Comparison of ENCODE assay signal across 10 mouse cellular contexts in the genomic region with DNA sequence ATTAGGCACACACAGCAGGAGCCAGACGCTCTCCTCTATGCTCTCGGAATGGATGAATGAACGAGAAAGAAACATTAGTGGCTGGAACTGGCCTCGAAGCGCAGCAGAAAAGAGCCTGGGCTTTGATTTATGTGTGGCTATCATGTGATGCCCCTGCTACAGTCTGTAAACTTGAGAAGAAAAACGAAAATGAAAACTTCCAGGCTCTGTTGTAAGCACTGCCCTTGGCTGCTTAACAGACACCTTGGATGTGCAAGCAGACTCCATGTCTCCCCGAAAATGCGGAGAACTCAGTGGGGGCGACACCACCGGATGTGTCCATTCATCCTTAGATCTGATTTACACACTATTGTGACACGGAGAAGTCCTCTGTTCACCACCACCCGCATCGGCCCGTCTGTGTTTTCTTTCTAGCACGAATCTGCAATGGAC. TPM values are rescaled to one million over a fixed set of nuclear protein-coding genes. Genes with fewer than 3 reads are reported as not detected.
A peak's percentile ranks its signal among the peaks of the same experiment; 100 is the strongest.
DNase-seq lines count a peak whose midpoint lies in the region; ATAC-seq and TF ChIP-seq lines count a peak whose summit lies in the region.
"Had no signal": no experiment of that assay in that cellular context is flagged by ENCODE, and none has a peak within 500 bp of the region (broad histone marks: within the 10 kb centered on the region; RNA-seq: fewer than 3 reads in every experiment).

No protein-coding gene starts in this region.

- no peak overlapping the region for H3K9ac ChIP-seq in lung, embryonic 14.5 days
- no peak overlapping the region for H3K9ac ChIP-seq in forebrain, embryonic 12.5 days
- no peak overlapping the region; the same call in 1 of the 2 replicates for H3K9ac ChIP-seq in kidney, embryonic 15.5 days
- H3K9ac ChIP-seq in neural tube, embryonic 13.5 days: peak overlapping the region; percentile 44
- H3K9ac ChIP-seq: liver, embryonic 13.5 days had no signal

- no peaks in the 10 kb centered on the region for H3K27me3 ChIP-seq in lung, embryonic 14.5 days (ENCODE audit: insufficient read depth, low read length)
- H3K27me3 ChIP-seq in forebrain, embryonic 12.5 days: no peaks in the 10 kb centered on the region
- H3K27me3 ChIP-seq in kidney, embryonic 15.5 days: peaks cover 11% of the 10 kb centered on the region; the same call in 1 of the 2 replicates
- H3K27me3 ChIP-seq in neural tube, embryonic 13.5 days: no peaks in the 10 kb centered on the region
- no peaks in the 10 kb centered on the region for H3K27me3 ChIP-seq in embryonic facial prominence, embryonic 10.5 days (replicated peaks; ENCODE audit: low read depth, poor library complexity, severe bottlenecking)
- H3K27me3 ChIP-seq: liver, embryonic 13.5 days had no signal

- WGBS in lung, embryonic 14.5 days: 35% methylated on average over 15 of the region's 15 CpGs
- WGBS in forebrain, embryonic 12.5 days: 44% methylated on average over 15 of the region's 15 CpGs
- WGBS in kidney, embryonic 15.5 days: 9% methylated on average over 15 of the region's 15 CpGs
- WGBS in neural tube, embryonic 13.5 days: 13% methylated on average over 15 of the region's 15 CpGs
- WGBS in embryonic facial prominence, embryonic 10.5 days: 75% methylated on average over 15 of the region's 15 CpGs

- DNase-seq in lung, embryonic 14.5 days: peak; percentile 36
- no peak for DNase-seq in lung, postnatal 10 days
- DNase-seq in embryonic facial prominence, embryonic 10.5 days (ENCODE audit: low spot score): no peak
- DNase-seq in urinary bladder, postnatal 25 days (ENCODE audit: low spot score): no peak
- no peak for DNase-seq in cerebellum, postnatal 36 days
- DNase-seq: liver, embryonic 13.5 days had no signal

- no peak for TF ChIP-seq CTCF in lung, embryonic 14.5 days (IDR thresholded peaks at IDR 0.05; ENCODE audit: low read depth)

- no peak overlapping the region for H3K27ac ChIP-seq in lung, embryonic 14.5 days (ENCODE audit: low read depth)
- H3K27ac ChIP-seq in forebrain, embryonic 12.5 days: no peak overlapping the region
- peak overlapping the region; percentile 45 for H3K27ac ChIP-seq in kidney, embryonic 15.5 days
- peak overlapping the region; percentile 20; the same call in 1 of the 2 replicates for H3K27ac ChIP-seq in neural tube, embryonic 13.5 days (replicated peaks)
- no peak overlapping the region for H3K27ac ChIP-seq in embryonic facial prominence, embryonic 10.5 days (replicated peaks)
- H3K27ac ChIP-seq: liver, embryonic 13.5 days had no signal

- no peak; the same call in 1 of the 2 replicates for ATAC-seq in lung, embryonic 14.5 days (ENCODE audit: insufficient read depth)
- ATAC-seq in forebrain, embryonic 12.5 days (ENCODE audit: low FRiP score): no peak
- ATAC-seq in kidney, embryonic 15.5 days (replicated peaks; ENCODE audit: low FRiP score): peak; percentile 82
- ATAC-seq in neural tube, embryonic 13.5 days (ENCODE audit: low read depth): 0 out of 2 replicates have a peak, but pooled peaks have one; percentile 23
- ATAC-seq: inflammation-experienced regulatory T-cells, adult 6 months had no signal

- peaks cover 15% of the 10 kb centered on the region for H3K4me1 ChIP-seq in lung, embryonic 14.5 days (ENCODE audit: insufficient read depth)
- H3K4me1 ChIP-seq in forebrain, embryonic 12.5 days: peaks cover 11% of the 10 kb centered on the region
- peaks cover 34% of the 10 kb centered on the region for H3K4me1 ChIP-seq in kidney, embryonic 15.5 days
- H3K4me1 ChIP-seq in neural tube, embryonic 13.5 days (replicated peaks): peaks cover 30% of the 10 kb centered on the region
- peaks cover 17% of the 10 kb centered on the region for H3K4me1 ChIP-seq in embryonic facial prominence, embryonic 10.5 days
- H3K4me1 ChIP-seq: liver, embryonic 13.5 days had no signal

- H3K36me3 ChIP-seq in lung, embryonic 14.5 days (ENCODE audit: insufficient read depth): no peaks in the 10 kb centered on the region
- H3K36me3 ChIP-seq in forebrain, embryonic 12.5 days (replicated peaks): no peaks in the 10 kb centered on the region
- no peaks in the 10 kb centered on the region for H3K36me3 ChIP-seq in kidney, embryonic 15.5 days
- no peaks in the 10 kb centered on the region for H3K36me3 ChIP-seq in neural tube, embryonic 13.5 days
- H3K36me3 ChIP-seq in embryonic facial prominence, embryonic 10.5 days (replicated peaks): no peaks in the 10 kb centered on the region
- H3K36me3 ChIP-seq: liver, embryonic 13.5 days had no signal

- H3K9me3 ChIP-seq in lung, embryonic 14.5 days (ENCODE audit: low read depth, low read length): no peaks in the 10 kb centered on the region
- no peaks in the 10 kb centered on the region for H3K9me3 ChIP-seq in forebrain, embryonic 12.5 days
- H3K9me3 ChIP-seq in kidney, embryonic 15.5 days (replicated peaks): no peaks in the 10 kb centered on the region
- H3K9me3 ChIP-seq in neural tube, embryonic 13.5 days: no peaks in the 10 kb centered on the region
- no peaks in the 10 kb centered on the region for H3K9me3 ChIP-seq in embryonic facial prominence, embryonic 10.5 days
- H3K9me3 ChIP-seq: liver, embryonic 13.5 days had no signal

- H3K4me2 ChIP-seq in lung, embryonic 14.5 days: peak overlapping the region; percentile 29
- peak overlapping the region; percentile 15; the same call in 1 of the 2 replicates for H3K4me2 ChIP-seq in forebrain, embryonic 12.5 days
- H3K4me2 ChIP-seq in kidney, embryonic 15.5 days: peak overlapping the region; percentile 55
- H3K4me2 ChIP-seq in neural tube, embryonic 13.5 days: peak overlapping the region; percentile 50
- H3K4me2 ChIP-seq: liver, embryonic 13.5 days had no signal

- H3K4me3 ChIP-seq in lung, embryonic 14.5 days (ENCODE audit: low read depth, low read length): no peak overlapping the region
- H3K4me3 ChIP-seq in forebrain, embryonic 12.5 days (replicated peaks): no peak overlapping the region
- H3K4me3 ChIP-seq in kidney, embryonic 15.5 days (replicated peaks): peak overlapping the region; percentile 35
- H3K4me3 ChIP-seq in neural tube, embryonic 13.5 days: peak overlapping the region; percentile 23
- H3K4me3 ChIP-seq in embryonic facial prominence, embryonic 10.5 days: no peak overlapping the region
- H3K4me3 ChIP-seq: liver, embryonic 13.5 days had no signal

RNA-seq across cellular contexts. Expression of gene Cxcl12, which starts 37.6 kb away (rescaled TPM):
- polyA plus RNA-seq in lung, embryonic 14.5 days (2014; fragmentation: Nextera tagmentation; extraction: Ambion mirVana): 87.4 and 91.0 TPM in 2 replicates
- polyA plus RNA-seq in forebrain, embryonic 12.5 days (2016; fragmentation: Nextera tagmentation; extraction: Ambion mirVana): 56.4 and 63.4 TPM in 2 replicates
- polyA plus RNA-seq in kidney, embryonic 15.5 days (2015; fragmentation: Nextera tagmentation; extraction: Ambion mirVana): 140 and 158 TPM in 2 replicates
- polyA plus RNA-seq in neural tube, embryonic 13.5 days (2015; fragmentation: Nextera tagmentation; extraction: Ambion mirVana): 54.5 and 64.0 TPM in 2 replicates
- 101 and 126 TPM in 2 replicates for polyA plus RNA-seq in embryonic facial prominence, embryonic 10.5 days (2016; fragmentation: Nextera tagmentation; extraction: Ambion mirVana)
- polyA plus RNA-seq: inflammation-experienced regulatory T-cells, adult 6 months had no signal

Comparison
In these comparisons a context has a peak if more than half of its experiments do, and no peak if none do; other contexts are left out.
1. ATAC-seq: peak in kidney, embryonic 15.5 days (single experiment) and neural tube, embryonic 13.5 days (single experiment); none in lung, embryonic 14.5 days (single experiment) and forebrain, embryonic 12.5 days (single experiment).
2. H3K27ac ChIP-seq: peak in kidney, embryonic 15.5 days (single experiment) and neural tube, embryonic 13.5 days (single experiment); none in lung, embryonic 14.5 days (single experiment), forebrain, embryonic 12.5 days (single experiment) and embryonic facial prominence, embryonic 10.5 days (single experiment).
3. H3K4me3 ChIP-seq: peak in kidney, embryonic 15.5 days (single experiment) and neural tube, embryonic 13.5 days (single experiment); none in lung, embryonic 14.5 days (single experiment), forebrain, embryonic 12.5 days (single experiment) and embryonic facial prominence, embryonic 10.5 days (single experiment).
4. Peak in every context shown above with its lines, with median percentiles within 50 percentile points of each other: H3K4me2 ChIP-seq.